Mouse (Mus musculus) kidney, embryonic 14.5 days (tissue): ENCODE measurements around the gene Gm14419. TPM values are rescaled to one million over a fixed set of nuclear protein-coding genes. Genes with fewer than 3 reads are reported as not detected.
"Not testable (repeated sequence)": the region's sequence is repeated elsewhere in the genome, so short reads cannot be mapped to it uniquely, and the experiment has no call there.

ENCODE experiments used
- ATAC-seq: fragments of 200-750 bp; cut with Nextera tagmentation; 2 replicates; pipeline ENCODE4 v1.8.0; 2017; ENCODE audit warnings: moderate number of reproducible peaks, mild to moderate bottlenecking, moderate TSS enrichment, moderate library complexity; ENCODE audit not compliant: low FRiP score, low TSS enrichment
- H3K27ac ChIP-seq: fragments of 300-500 bp; sonication (generic); 2 replicates; pipeline ENCODE4 v1.5.1; 2014; ENCODE audit warnings: low read depth, mild to moderate bottlenecking, low read length, moderate library complexity, mixed read lengths
- H3K27me3 ChIP-seq: fragments of 300-500 bp; sonication (generic); 2 replicates; pipeline ENCODE4 v1.6.1; 2014; ENCODE audit warnings: mild to moderate bottlenecking, low read length; ENCODE audit not compliant: control insufficient read depth, insufficient read depth
- H3K36me3 ChIP-seq: fragments of 300-500 bp; sonication (generic); 2 replicates; pipeline ENCODE4 v1.6.1; 2014; ENCODE audit warnings: low read length, mixed read lengths; ENCODE audit not compliant: control insufficient read depth, insufficient read depth
- H3K4me1 ChIP-seq: fragments of 300-500 bp; sonication (generic); 2 replicates; pipeline ENCODE4 v1.6.1; 2014; ENCODE audit warnings: low read length, mixed read lengths; ENCODE audit not compliant: control insufficient read depth, insufficient read depth
- H3K4me2 ChIP-seq: fragments of 300-500 bp; sonication (generic); replicated peaks from 2 replicates; pipeline ENCODE4 v1.6.1; 2014; ENCODE audit warnings: low read depth, mild to moderate bottlenecking, low read length
- H3K4me3 ChIP-seq: fragments of 300-500 bp; sonication (generic); 2 replicates; pipeline ENCODE4 v1.5.1; 2014; ENCODE audit warnings: mild to moderate bottlenecking, low read length
- H3K9ac ChIP-seq: fragments of 300-500 bp; sonication (generic); 2 replicates; pipeline ENCODE4 v1.6.1; 2014; ENCODE audit warnings: low read depth, mild to moderate bottlenecking, low read length, moderate library complexity
- H3K9me3 ChIP-seq: fragments of 300-500 bp; sonication (generic); 2 replicates; pipeline ENCODE4 v1.6.1; 2016; ENCODE audit warnings: low read length; ENCODE audit not compliant: control insufficient read depth
- WGBS: fragments of 180-500 bp; shearing (Covaris S2); extraction: QIAGEN DNeasy Blood & Tissue Kit; methylation state at CpG from one replicate; pipeline ENCODE4 v1.1.7; 2014; 5-methylcytosine and 5-hydroxymethylcytosine counted together
- polyA plus RNA-seq: library from polyadenylated mRNA; unstranded; fragments of >200 nt; fragmentation: Nextera tagmentation; extraction: Ambion mirVana; gene quantifications from 2 replicates; pipeline ENCODE4 v1.2.1, GENCODE M21; 2014

The Gm14419 gene
- polyA plus RNA-seq: 13.5 and 14.3 TPM in 2 replicates

DNA sequence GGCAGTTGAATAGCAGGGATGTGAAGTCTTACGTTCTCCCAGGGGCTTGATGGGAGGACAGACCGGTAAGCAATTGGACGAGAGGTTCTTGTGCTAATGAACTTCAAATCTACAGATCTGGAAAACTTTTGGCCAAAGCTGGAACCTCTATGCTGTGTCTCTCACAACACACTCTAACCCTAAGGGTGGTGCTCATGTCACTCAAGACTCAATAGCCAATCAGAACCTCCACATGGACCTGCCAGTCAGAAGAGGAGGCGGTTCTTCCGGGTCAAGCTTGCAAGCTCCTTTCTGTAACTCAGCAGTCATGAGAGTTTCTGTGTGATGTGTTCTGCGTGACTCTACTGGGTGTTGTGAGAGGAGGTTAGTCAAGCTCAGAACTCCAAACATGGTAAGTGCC lies at the start of gene Gm14419:
Gene Gm14419, plus strand, starts transcription at position 301 of the 400 bp plus-strand sequence.
- H3K4me2 ChIP-seq, H3K27ac ChIP-seq, H3K36me3 ChIP-seq, H3K9ac ChIP-seq, H3K27me3 ChIP-seq, H3K9me3 ChIP-seq, ATAC-seq, H3K4me3 ChIP-seq, H3K4me1 ChIP-seq: not testable (repeated sequence)
- no CpG with 5 or more reads among the region's 6 CpGs for WGBS

Other genes starting within 250 kb of the Gm14419 start
- gene Gm14295, start 202.3 kb upstream of the Gm14419 start, polyA plus RNA-seq: 13.4 and 22.6 TPM in 2 replicates
- gene Gm14408, start 169.8 kb upstream of the Gm14419 start, polyA plus RNA-seq: not detected in 2 replicates
- gene Gm14296, start 73.1 kb upstream of the Gm14419 start, polyA plus RNA-seq: 6.1 and 11.2 TPM in 2 replicates
- gene Gm14401, start 73.4 kb downstream of the Gm14419 start, polyA plus RNA-seq: 0.39 TPM in 1 of 2 replicates, not detected in the other
- gene Gm14410, start 205.5 kb downstream of the Gm14419 start, polyA plus RNA-seq: 27.1 and 30.2 TPM in 2 replicates